Mouse (Mus musculus): ENCODE data around the gene Col6a2.

Col6a2 gene

GRCm38 (mm10) chr10:76550458-76550857 is 73.0 kb downstream of the Col6a2 start:
- DNase-seq (ENCODE audit: low read depth, low spot score), result no peak

DNA sequence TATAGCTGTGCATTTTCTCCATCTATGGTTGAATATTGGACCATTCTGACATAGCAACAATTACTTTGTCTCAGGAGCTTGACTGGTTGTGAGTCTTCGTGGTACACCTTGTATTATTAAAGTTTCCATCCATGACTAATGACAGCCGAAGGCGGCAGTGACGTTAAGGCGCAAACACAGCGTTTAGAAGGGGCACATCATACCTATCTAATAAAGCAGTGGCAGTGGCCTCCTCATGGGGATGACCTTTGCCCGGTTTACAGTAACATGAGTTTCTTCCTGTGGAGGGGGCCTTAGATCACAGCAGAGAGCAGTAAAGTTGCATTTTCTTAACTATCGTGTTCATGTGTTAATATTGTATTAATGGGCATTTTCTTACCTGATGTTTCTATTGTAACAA is 75.2 kb downstream of the Col6a2 start:
- DNase-seq (ENCODE audit: low read depth, low spot score), result no peak

- DNase-seq (ENCODE audit: low read depth, low spot score), result no peak
Observed at GRCm38 (mm10) chr10:76546566-76546965, 76.9 kb downstream of the Col6a2 start.
